Mouse (Mus musculus) T-helper 1 cell (primary cell): ENCODE results near the gene Hist1h2bn.
"Not testable (repeated sequence)": the region's sequence is repeated elsewhere in the genome, so short reads cannot be mapped to it uniquely, and the experiment has no call there.

ENCODE experiments used
- in situ Hi-C: fragments of 300-600 bp; cut with MboI, MseI; formaldehyde crosslinking; loops from one replicate; pipeline ENCODE4 v1.15.1; 2025; ENCODE audit warnings: high pct_unique_total_duplicates

The Hist1h2bn gene

GRCm38 (mm10) chr13:21779767-21780731 is 26.1 kb downstream of the Hist1h2bn start, which contains the start of gene Hist1h1b:
TSS of gene Hist1h1b (minus strand) at chr13:21780625.
- in situ Hi-C loops, result loop anchor here (5.0 to 25.0 kb wide), 2 partner anchors 43 to 1982 kb away; partner anchors contain the start of genes Hist1h1a, Hist1h2ab, Hist1h3a and Hist1h3b

DNA sequence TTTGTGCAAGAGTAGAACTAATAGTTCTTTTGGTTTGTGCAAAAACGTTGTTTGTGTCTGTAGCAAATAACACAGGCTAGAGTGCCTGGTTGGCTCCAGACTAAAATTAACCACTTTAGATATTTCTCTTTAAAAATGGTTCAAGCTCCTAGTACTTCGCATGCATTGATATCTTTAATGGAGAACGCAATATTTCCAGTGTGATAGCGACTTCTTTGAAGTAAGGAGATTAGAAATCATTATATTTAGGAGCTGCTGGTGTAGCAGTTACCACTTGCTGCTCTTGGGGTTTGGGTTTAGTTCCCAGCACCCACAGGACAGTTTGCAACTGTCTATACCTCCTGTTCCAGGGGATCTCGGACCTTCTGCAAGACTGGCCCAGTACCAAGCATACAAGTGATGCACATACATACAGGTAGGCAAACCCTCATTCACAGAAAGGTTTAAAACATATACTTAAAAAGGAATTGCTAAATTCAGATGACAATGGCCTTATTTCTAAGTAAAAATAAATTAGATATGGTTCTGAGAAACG is 27.2 kb downstream of the Hist1h2bn start:
- in situ Hi-C loops, result loop anchor here (5.0 to 25.0 kb wide), 2 partner anchors 44 to 1981 kb away; partner anchors contain the start of genes Hist1h1a, Hist1h2ab, Hist1h3a and Hist1h3b

DNA sequence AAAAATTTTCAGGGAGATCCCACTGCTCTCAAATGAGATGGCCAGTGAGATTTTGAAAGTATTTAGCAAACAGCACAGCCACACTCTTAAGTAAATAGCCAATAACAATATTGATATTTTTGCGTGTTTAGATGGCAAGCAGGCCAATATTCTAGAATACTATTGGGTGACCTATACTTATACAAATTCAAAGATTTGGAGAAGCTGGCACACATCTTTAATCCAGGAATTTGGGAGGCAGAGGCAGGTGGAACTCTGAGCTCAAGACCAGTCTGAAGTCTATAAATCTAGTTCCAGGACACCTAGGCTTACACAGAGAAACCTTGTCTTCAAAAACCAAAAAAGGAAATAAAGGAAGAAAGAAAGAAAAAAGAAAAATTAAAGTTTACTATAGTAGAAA is 27.7 kb downstream of the Hist1h2bn start:
- in situ Hi-C loops, result loop anchor here (5.0 to 25.0 kb wide), 2 partner anchors 44 to 1981 kb away; partner anchors contain the start of genes Hist1h1a, Hist1h2ab, Hist1h3a and Hist1h3b

DNA sequence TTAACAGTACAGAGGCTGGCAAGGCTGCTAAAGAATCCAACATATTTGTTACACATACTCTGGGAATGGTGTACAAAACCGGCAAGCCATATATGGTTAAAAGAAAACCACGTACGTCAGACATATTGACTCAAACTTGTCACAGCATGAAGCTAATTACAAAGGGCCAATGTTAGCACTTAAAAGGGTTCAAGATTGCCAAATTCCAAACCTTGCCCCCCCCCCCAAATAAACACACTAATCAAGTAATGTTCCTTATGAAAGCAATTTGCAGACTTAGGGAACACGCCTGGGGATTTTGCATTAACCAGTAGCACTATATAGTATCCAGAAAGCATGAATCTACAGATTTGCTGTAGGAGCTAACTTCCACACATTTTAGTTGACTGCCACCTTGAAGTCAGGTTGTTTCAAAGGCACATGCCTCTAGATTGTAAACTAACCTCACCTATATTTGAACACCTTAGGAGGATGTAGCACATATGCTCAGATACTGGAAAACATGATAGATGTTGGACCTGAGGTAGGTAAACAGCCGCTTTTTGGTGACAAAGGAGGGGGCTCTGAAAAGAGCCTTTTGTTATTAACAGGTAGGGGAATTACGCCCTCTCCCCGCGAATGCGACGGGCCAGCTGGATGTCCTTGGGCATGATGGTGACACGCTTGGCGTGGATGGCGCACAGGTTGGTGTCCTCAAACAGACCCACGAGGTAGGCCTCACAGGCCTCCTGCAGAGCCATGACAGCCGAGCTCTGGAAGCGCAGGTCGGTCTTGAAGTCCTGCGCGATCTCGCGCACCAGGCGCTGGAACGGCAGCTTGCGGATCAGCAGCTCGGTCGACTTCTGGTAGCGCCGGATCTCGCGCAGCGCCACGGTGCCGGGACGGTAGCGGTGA is 28.7 kb downstream of the Hist1h2bn start:
- in situ Hi-C loops, result loop anchor here (5.0 to 25.0 kb wide), 2 partner anchors 45 to 1980 kb away; partner anchors contain the start of genes Hist1h1a, Hist1h2ab, Hist1h3a and Hist1h3b

- in situ Hi-C loops, result loop anchor here (5.0 to 25.0 kb wide), 2 partner anchors 46 to 1979 kb away; partner anchors contain the start of genes Hist1h1a, Hist1h2ab, Hist1h3a and Hist1h3b
Observed at GRCm38 (mm10) chr13:21783255-21783617, 29.3 kb downstream of the Hist1h2bn start, which contains the start of gene Hist1h3i. TSS of gene Hist1h3i (minus strand) at chr13:21783370.

- in situ Hi-C loops, result loop anchor here (5.0 to 25.0 kb wide), 2 partner anchors 46 to 1979 kb away; partner anchors contain the start of genes Hist1h1a, Hist1h2ab, Hist1h3a and Hist1h3b
Observed at GRCm38 (mm10) chr13:21783734-21784161, 29.8 kb downstream of the Hist1h2bn start.

GRCm38 (mm10) chr13:21784311-21784710 is 30.4 kb downstream of the Hist1h2bn start:
- in situ Hi-C loops, result loop anchor here (5.0 to 25.0 kb wide), 2 partner anchors 47 to 1978 kb away; partner anchors contain the start of genes Hist1h1a, Hist1h2ab, Hist1h3a and Hist1h3b

DNA sequence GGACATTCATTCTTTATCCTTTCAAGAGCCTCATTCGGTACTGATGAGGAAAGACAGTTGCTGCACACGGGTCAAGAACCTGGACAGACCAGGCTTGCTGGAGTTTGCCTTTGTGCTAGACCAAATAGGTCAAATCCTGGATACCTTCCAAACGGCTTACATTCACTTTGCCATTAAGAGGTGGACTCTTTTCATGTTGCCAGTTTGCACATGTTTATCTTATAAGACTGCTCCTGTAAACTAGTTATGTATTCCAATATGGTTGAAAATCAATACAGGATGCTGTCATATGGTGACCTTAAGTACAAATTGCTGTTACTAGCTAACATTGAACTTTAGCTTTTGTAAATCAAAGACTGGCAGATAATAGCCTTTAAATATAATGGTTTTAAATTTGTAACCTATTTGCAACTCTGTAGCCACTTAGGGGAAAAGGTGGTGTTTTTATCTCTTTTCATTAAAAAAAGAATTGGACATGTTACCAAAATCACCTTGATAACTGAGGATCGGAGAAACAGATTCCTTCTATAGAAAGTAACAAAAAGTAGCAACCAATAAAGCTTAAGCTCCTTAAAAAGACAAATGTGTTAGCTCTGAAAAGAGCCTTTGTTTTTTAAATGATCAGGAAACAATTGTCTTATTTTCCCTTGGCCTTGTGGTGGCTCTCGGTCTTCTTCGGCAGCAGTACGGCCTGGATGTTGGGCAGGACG is 32.4 kb downstream of the Hist1h2bn start:
- in situ Hi-C loops, result loop anchor here (25.0 kb wide), 1 partner anchor 1976 kb away; the partner anchor contains the start of genes Hist1h1a, Hist1h2ab, Hist1h3a and Hist1h3b

DNA sequence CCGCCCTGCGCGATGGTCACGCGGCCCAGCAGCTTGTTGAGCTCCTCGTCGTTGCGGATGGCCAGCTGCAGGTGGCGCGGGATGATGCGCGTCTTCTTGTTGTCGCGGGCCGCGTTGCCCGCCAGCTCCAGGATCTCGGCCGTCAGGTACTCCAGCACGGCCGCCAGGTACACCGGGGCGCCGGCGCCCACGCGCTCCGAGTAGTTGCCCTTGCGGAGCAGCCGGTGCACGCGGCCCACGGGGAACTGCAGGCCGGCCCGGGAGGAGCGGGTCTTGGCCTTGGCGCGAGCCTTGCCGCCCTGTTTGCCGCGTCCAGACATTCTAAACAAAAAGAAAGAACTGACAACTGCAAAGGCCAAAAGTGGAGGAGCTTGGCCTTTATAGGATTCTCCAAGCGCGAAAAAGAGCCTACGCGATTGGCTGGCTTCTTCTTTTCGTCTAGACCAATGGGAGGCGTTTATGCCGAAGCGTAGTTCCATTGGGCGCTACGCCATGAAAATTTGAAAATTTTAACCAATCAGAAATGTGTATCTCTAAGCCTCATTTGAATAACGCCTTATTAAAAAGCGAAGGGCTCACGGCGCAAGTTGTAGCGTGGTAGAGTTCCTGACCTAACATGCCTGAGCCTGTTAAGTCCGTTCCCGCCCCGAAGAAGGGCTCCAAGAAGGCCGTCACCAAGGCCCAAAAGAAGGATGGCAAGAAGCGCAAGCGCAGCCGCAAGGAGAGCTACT is 33.1 kb downstream of the Hist1h2bn start, which contains the start of the genes Hist1h2an and Hist1h2bp:
Gene Hist1h2an, minus strand, starts transcription at position 320 of the 731 bp plus-strand sequence.
Gene Hist1h2bp, plus strand, starts transcription at position 563 of the 731 bp plus-strand sequence.
- in situ Hi-C loops, result loop anchor here (25.0 kb wide), 1 partner anchor 1975 kb away; the partner anchor contains the start of genes Hist1h1a, Hist1h2ab, Hist1h3a and Hist1h3b

- in situ Hi-C loops, result loop anchor here (25.0 kb wide), 1 partner anchor 1974 kb away; the partner anchor contains the start of genes Hist1h1a, Hist1h2ab, Hist1h3a and Hist1h3b
Observed at GRCm38 (mm10) chr13:21787760-21788593, 34.1 kb downstream of the Hist1h2bn start.

DNA sequence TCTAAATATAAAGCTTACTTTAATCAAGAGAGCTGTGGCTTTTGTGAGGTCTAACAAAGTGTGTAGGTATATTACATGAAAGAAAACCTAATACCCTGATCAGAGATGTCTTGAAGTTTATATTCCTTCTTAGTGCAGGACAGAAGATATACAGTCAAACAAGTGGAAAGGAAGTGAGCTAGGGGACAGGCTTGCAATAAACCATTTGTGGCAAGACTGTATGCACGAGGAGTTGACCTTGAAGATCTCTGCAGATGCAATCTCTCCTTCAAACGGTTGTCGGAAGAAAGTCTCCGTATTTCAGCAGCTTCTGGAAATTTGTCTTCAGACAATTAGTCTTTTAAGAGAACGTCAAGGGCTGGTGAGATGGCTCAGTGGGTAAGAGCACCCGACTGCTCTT is 36.0 kb downstream of the Hist1h2bn start:
- in situ Hi-C loops, result loop anchor here (25.0 kb wide), 1 partner anchor 1972 kb away; the partner anchor contains the start of genes Hist1h1a, Hist1h2ab, Hist1h3a and Hist1h3b

- in situ Hi-C loops, result loop anchor here (25.0 kb wide), 1 partner anchor 1972 kb away; the partner anchor contains the start of genes Hist1h1a, Hist1h2ab, Hist1h3a and Hist1h3b
Observed at GRCm38 (mm10) chr13:21790601-21791283, 36.8 kb downstream of the Hist1h2bn start.

- in situ Hi-C loops, result loop anchor here (5.0 to 25.0 kb wide), 2 partner anchors 52 to 1967 kb away; partner anchors contain the start of genes Hist1h1a, Hist1h2ab, Hist1h3a and Hist1h3b
Observed at GRCm38 (mm10) chr13:21795584-21795983, 41.7 kb downstream of the Hist1h2bn start.

GRCm38 (mm10) chr13:21797163-21797562 is 43.2 kb downstream of the Hist1h2bn start:
- in situ Hi-C loops, result loop anchor here (5.0 to 25.0 kb wide), 2 partner anchors 50 to 1965 kb away; partner anchors contain the start of genes Hist1h1a, Hist1h2ab, Hist1h3a and Hist1h3b

GRCm38 (mm10) chr13:21803058-21803457 is 49.1 kb downstream of the Hist1h2bn start:
- in situ Hi-C loops, result not testable (repeated sequence)
